Comparison of ENCODE assay signal across 8 mouse cellular contexts in genomic region chr11:87404111-87404853, GRCm38 (mm10). TPM values are rescaled to one million over a fixed set of nuclear protein-coding genes. Genes with fewer than 3 reads are reported as not detected.
DNase-seq lines count a peak whose midpoint lies in the region; ATAC-seq and TF ChIP-seq lines count a peak whose summit lies in the region.

No protein-coding gene starts in this region.

- peaks cover 17% of the 10 kb centered on the region for H3K36me3 ChIP-seq in heart, embryonic 12.5 days
- no peaks in the 10 kb centered on the region for H3K36me3 ChIP-seq in kidney, postnatal 0 days (ENCODE audit: insufficient read depth, low read length)
- no peaks in the 10 kb centered on the region for H3K36me3 ChIP-seq in liver, embryonic 11.5 days (ENCODE audit: control insufficient read depth, insufficient read depth, low read length)
- no peaks in the 10 kb centered on the region for H3K36me3 ChIP-seq in stomach, embryonic 14.5 days (ENCODE audit: control insufficient read depth, insufficient read depth, low read length)

- 0 out of 2 replicates have a peak, but pooled peaks have one; percentile 14 for TF ChIP-seq CTCF in kidney, postnatal 0 days (IDR thresholded peaks at IDR 0.05; ENCODE audit: low read depth)

- H3K4me3 ChIP-seq in heart, embryonic 12.5 days, result peak overlapping the region; percentile 63
- peak overlapping the region; percentile 56 for H3K4me3 ChIP-seq in kidney, postnatal 0 days (replicated peaks; ENCODE audit: low read depth, low read length)
- H3K4me3 ChIP-seq in liver, embryonic 11.5 days (ENCODE audit: low read depth, low read length), result peak overlapping the region; percentile 66
- H3K4me3 ChIP-seq in stomach, embryonic 14.5 days (ENCODE audit: low read depth, low read length), result peak overlapping the region; percentile 47

- peak; percentile 99 for ATAC-seq in erythroblast, adult 5-6 weeks (replicated peaks; ENCODE audit: low FRiP score, poor library complexity, severe bottlenecking)
- ATAC-seq in heart, embryonic 12.5 days (ENCODE audit: insufficient number of reproducible peaks, low FRiP score), result peak; percentile 96
- ATAC-seq in kidney, postnatal 0 days (replicated peaks; ENCODE audit: low FRiP score, low read depth), result peak; percentile 89
- ATAC-seq in liver, embryonic 11.5 days (replicated peaks; ENCODE audit: low FRiP score), result peak; percentile 94
- peak; percentile 91 for ATAC-seq in stomach, embryonic 14.5 days (ENCODE audit: insufficient number of reproducible peaks, insufficient read depth, low FRiP score, low read depth)

- H3K9me3 ChIP-seq in heart, embryonic 12.5 days (replicated peaks), result no peaks in the 10 kb centered on the region
- H3K9me3 ChIP-seq in kidney, postnatal 0 days (replicated peaks; ENCODE audit: low read length), result no peaks in the 10 kb centered on the region
- no peaks in the 10 kb centered on the region for H3K9me3 ChIP-seq in liver, embryonic 11.5 days (ENCODE audit: control insufficient read depth, low read length)
- no peaks in the 10 kb centered on the region for H3K9me3 ChIP-seq in stomach, embryonic 14.5 days (ENCODE audit: control insufficient read depth, low read depth, low read length)

- peak overlapping the region; percentile 74 for H3K4me2 ChIP-seq in heart, embryonic 12.5 days
- H3K4me2 ChIP-seq in kidney, postnatal 0 days (ENCODE audit: low read length), result peak overlapping the region; percentile 74
- peak overlapping the region; percentile 88 for H3K4me2 ChIP-seq in liver, embryonic 11.5 days
- peak overlapping the region; percentile 46 for H3K4me2 ChIP-seq in stomach, embryonic 14.5 days (replicated peaks; ENCODE audit: low read depth, low read length)

- peak; percentile 100 for DNase-seq in B cell, adult 2 months
- peak; percentile 97 for DNase-seq in brain, adult 2 months (ENCODE audit: low read depth, low spot score)
- DNase-seq in kidney, postnatal 0 days (ENCODE audit: low spot score), result peak; percentile 94
- DNase-seq in liver, embryonic 11.5 days (ENCODE audit: low spot score), result peak; percentile 99
- DNase-seq in naive thymus-derived CD4-positive, alpha-beta T cell, adult 2 months (ENCODE audit: low read depth), result peak; percentile 100

- no peaks in the 10 kb centered on the region for H3K27me3 ChIP-seq in heart, embryonic 12.5 days (replicated peaks)
- H3K27me3 ChIP-seq in kidney, postnatal 0 days (ENCODE audit: insufficient read depth, low read length), result no peaks in the 10 kb centered on the region
- no peaks in the 10 kb centered on the region for H3K27me3 ChIP-seq in liver, embryonic 11.5 days (replicated peaks; ENCODE audit: control insufficient read depth, insufficient read depth, low read length)
- no peaks in the 10 kb centered on the region for H3K27me3 ChIP-seq in stomach, embryonic 14.5 days (ENCODE audit: control insufficient read depth, insufficient read depth, low read length)

- H3K27ac ChIP-seq in heart, embryonic 12.5 days (ENCODE audit: poor library complexity, severe bottlenecking), result peak overlapping the region; percentile 94
- peak overlapping the region; percentile 74 for H3K27ac ChIP-seq in kidney, postnatal 0 days
- H3K27ac ChIP-seq in liver, embryonic 11.5 days (ENCODE audit: low read depth, low read length), result peak overlapping the region; percentile 94
- H3K27ac ChIP-seq in stomach, embryonic 14.5 days (ENCODE audit: low read length), result peak overlapping the region; percentile 89

- H3K4me1 ChIP-seq in heart, embryonic 12.5 days (replicated peaks), result peaks cover 5% of the 10 kb centered on the region
- no peaks in the 10 kb centered on the region for H3K4me1 ChIP-seq in kidney, postnatal 0 days (replicated peaks; ENCODE audit: insufficient read depth, low read length)
- peaks cover 4% of the 10 kb centered on the region; the same call in 1 of the 2 replicates for H3K4me1 ChIP-seq in liver, embryonic 11.5 days (replicated peaks; ENCODE audit: control insufficient read depth, insufficient read depth, low read length)
- no peaks in the 10 kb centered on the region for H3K4me1 ChIP-seq in stomach, embryonic 14.5 days (ENCODE audit: control insufficient read depth, insufficient read depth, low read length)

- peak overlapping the region; percentile 80 for H3K9ac ChIP-seq in heart, embryonic 12.5 days
- H3K9ac ChIP-seq in kidney, postnatal 0 days (ENCODE audit: low read depth, low read length), result peak overlapping the region; percentile 59
- H3K9ac ChIP-seq in liver, embryonic 11.5 days (ENCODE audit: low read depth, low read length), result peak overlapping the region; percentile 87
- peak overlapping the region; percentile 47 for H3K9ac ChIP-seq in stomach, embryonic 14.5 days (replicated peaks; ENCODE audit: low read depth, low read length)

- 1% methylated on average over 57 of the region's 58 CpGs for WGBS in heart, embryonic 12.5 days
- WGBS in kidney, postnatal 0 days, result 2% methylated on average over 58 of the region's 58 CpGs
- 2% methylated on average over 58 of the region's 58 CpGs for WGBS in liver, embryonic 11.5 days
- WGBS in stomach, embryonic 14.5 days, result 2% methylated on average over 58 of the region's 58 CpGs

RNA-seq across cellular contexts. Expression of gene Rad51c, which starts 0.5 kb away (rescaled TPM):
- 0.19 and 3.8 TPM in 2 replicates for total RNA-seq in erythroblast, adult 5-6 weeks (2015; ENCODE audit: low replicate concordance)
- total RNA-seq in erythroblast, adult 5-6 weeks (2017; ENCODE audit: low replicate concordance), result 5.9 and 6.3 TPM in 2 replicates
- polyA plus RNA-seq in heart, embryonic 12.5 days (2016; fragmentation: Nextera tagmentation; extraction: Ambion mirVana), result 10.8 and 11.5 TPM in 2 replicates
- polyA plus RNA-seq in kidney, postnatal 0 days (2015; fragmentation: Nextera tagmentation; extraction: Ambion mirVana), result 3.5 and 4.7 TPM in 2 replicates
- polyA plus RNA-seq in liver, embryonic 11.5 days (2014; fragmentation: Nextera tagmentation; extraction: Ambion mirVana), result 5.0 and 5.5 TPM in 2 replicates
- polyA plus RNA-seq in stomach, embryonic 14.5 days (2014; fragmentation: Nextera tagmentation; extraction: Ambion mirVana), result 6.0 and 7.2 TPM in 2 replicates

RNA-seq across cellular contexts. Expression of gene Tex14, which starts 0.6 kb away (rescaled TPM):
- total RNA-seq in erythroblast, adult 5-6 weeks (2015; ENCODE audit: low replicate concordance), result not detected in 2 replicates
- 0.34 and 0.42 TPM in 2 replicates for total RNA-seq in erythroblast, adult 5-6 weeks (2017; ENCODE audit: low replicate concordance)
- polyA plus RNA-seq in heart, embryonic 12.5 days (2016; fragmentation: Nextera tagmentation; extraction: Ambion mirVana), result 0.27 and 0.45 TPM in 2 replicates
- polyA plus RNA-seq in kidney, postnatal 0 days (2015; fragmentation: Nextera tagmentation; extraction: Ambion mirVana), result 0.55 and 0.57 TPM in 2 replicates
- 0.32 and 0.48 TPM in 2 replicates for polyA plus RNA-seq in liver, embryonic 11.5 days (2014; fragmentation: Nextera tagmentation; extraction: Ambion mirVana)
- polyA plus RNA-seq in stomach, embryonic 14.5 days (2014; fragmentation: Nextera tagmentation; extraction: Ambion mirVana), result not detected in 2 replicates

RNA-seq across cellular contexts. Expression of gene Ppm1e, which starts 45.5 kb away (rescaled TPM):
- total RNA-seq in erythroblast, adult 5-6 weeks (2015; ENCODE audit: low replicate concordance), result 2.9 and 3.1 TPM in 2 replicates
- 0.43 and 3.1 TPM in 2 replicates for total RNA-seq in erythroblast, adult 5-6 weeks (2017; ENCODE audit: low replicate concordance)
- 3.8 and 5.4 TPM in 2 replicates for polyA plus RNA-seq in heart, embryonic 12.5 days (2016; fragmentation: Nextera tagmentation; extraction: Ambion mirVana)
- 2.1 and 2.3 TPM in 2 replicates for polyA plus RNA-seq in kidney, postnatal 0 days (2015; fragmentation: Nextera tagmentation; extraction: Ambion mirVana)
- 1.9 and 2.6 TPM in 2 replicates for polyA plus RNA-seq in liver, embryonic 11.5 days (2014; fragmentation: Nextera tagmentation; extraction: Ambion mirVana)
- 2.7 and 3.1 TPM in 2 replicates for polyA plus RNA-seq in stomach, embryonic 14.5 days (2014; fragmentation: Nextera tagmentation; extraction: Ambion mirVana)

Comparison
In these comparisons a context has a peak if more than half of its experiments do, and no peak if none do; other contexts are left out.
1. Peak in every context shown above with its lines: DNase-seq, ATAC-seq, H3K4me3 ChIP-seq and H3K27ac ChIP-seq.